Mouse (Mus musculus): Measurements from ENCODE around the gene Kif21a. TPM values are rescaled to one million over a fixed set of nuclear protein-coding genes. Genes with fewer than 3 reads are reported as not detected.

The Kif21a gene
- polyA plus RNA-seq, 1 experiment from 2014 or later, result 17.2 TPM

DNA sequence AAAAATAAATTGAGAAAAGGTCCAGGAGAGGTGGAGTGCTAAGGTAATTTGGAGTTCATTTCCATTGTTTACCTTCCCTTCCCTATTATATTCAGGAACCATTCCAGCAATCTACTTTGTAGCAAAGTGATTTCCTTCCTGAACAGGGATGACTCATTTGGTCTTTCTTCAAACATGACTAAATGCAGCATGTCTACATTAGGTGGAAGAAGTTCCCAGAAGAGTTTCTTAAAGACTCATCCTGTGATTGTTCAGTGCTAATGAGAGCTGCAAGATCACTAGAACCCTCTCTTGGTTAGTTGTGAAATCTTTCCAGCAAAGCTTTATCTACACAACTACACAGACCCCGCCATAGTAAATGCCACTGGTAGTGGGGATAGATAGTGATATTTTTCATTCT is 22.7 kb upstream of the Kif21a start:
- DNase-seq (ENCODE audit: low spot score), result no peak
- Histone ChIP-seq H3K9ac (ENCODE audit: low read length) (no peak overlapping the region), H3K4me2 (replicated peaks; ENCODE audit: low read depth) (no peak overlapping the region), H3K27ac (replicated peaks) (no peak overlapping the region), H3K9me3 (ENCODE audit: control insufficient read depth, low read length) (no peaks in the 10 kb centered on the region), H3K4me3 (ENCODE audit: low read depth, low read length) (no peak overlapping the region), H3K36me3 (ENCODE audit: control insufficient read depth, insufficient read depth, low read length) (no peaks in the 10 kb centered on the region), H3K4me1 (replicated peaks; ENCODE audit: control insufficient read depth, insufficient read depth) (no peaks in the 10 kb centered on the region), H3K27me3 (ENCODE audit: control insufficient read depth, insufficient read depth, low read length) (no peaks in the 10 kb centered on the region)
- 80% methylated on average over 1 of the region's 1 CpGs for WGBS
- no peak for TF ChIP-seq CTCF (IDR thresholded peaks at IDR 0.05; ENCODE audit: low read depth)
- no peak for TF ChIP-seq EP300 (optimal IDR thresholded peaks at IDR 0.05)
- no peak for ATAC-seq (ENCODE audit: low FRiP score, low TSS enrichment)

DNA sequence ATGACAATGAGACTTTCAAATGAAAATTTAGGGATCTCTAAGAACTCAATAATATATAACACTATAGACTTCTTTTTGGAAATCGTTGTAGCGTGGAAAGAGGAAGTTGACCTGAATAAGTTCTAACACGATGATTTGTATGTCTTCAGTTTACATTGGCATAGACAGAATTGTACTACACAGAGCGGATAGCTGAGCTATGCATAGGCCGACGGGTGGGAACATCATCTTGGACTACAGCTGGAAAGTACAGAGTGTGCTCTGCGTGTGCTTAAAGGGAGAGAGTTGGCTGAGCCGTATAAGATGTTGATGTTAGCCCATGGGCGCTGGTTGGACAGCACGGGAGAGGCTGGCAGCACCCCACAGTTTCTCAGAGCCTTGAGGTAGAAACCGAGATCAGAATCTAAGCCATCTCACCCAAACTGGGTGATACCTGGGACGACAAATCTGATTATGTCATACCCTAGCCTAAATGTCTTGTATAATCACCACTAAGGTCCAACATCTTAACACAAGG is 14.6 kb upstream of the Kif21a start:
- 49% methylated on average over 12 of the region's 12 CpGs for WGBS
- TF ChIP-seq EP300 (optimal IDR thresholded peaks at IDR 0.05) (no peak), CTCF (IDR thresholded peaks at IDR 0.05; ENCODE audit: low read depth) (no peak)
- H3K27me3 ChIP-seq (ENCODE audit: control insufficient read depth, insufficient read depth, low read length), result no peaks in the 10 kb centered on the region
- H3K4me2 ChIP-seq (replicated peaks; ENCODE audit: low read depth), result no peak overlapping the region
- no peaks in the 10 kb centered on the region for H3K9me3 ChIP-seq (ENCODE audit: control insufficient read depth, low read length)
- ATAC-seq (ENCODE audit: low FRiP score, low TSS enrichment) (peak; percentile 47; the same call in 1 of the 2 replicates), DNase-seq (ENCODE audit: low spot score) (no peak)
- H3K4me1 ChIP-seq (replicated peaks; ENCODE audit: control insufficient read depth, insufficient read depth), result no peaks in the 10 kb centered on the region
- H3K9ac ChIP-seq (ENCODE audit: low read length), result no peak overlapping the region
- H3K4me3 ChIP-seq (ENCODE audit: low read depth, low read length), result no peak overlapping the region
- peak overlapping the region; percentile 45; the same call in 1 of the 2 replicates for H3K27ac ChIP-seq (replicated peaks)
- no peaks in the 10 kb centered on the region for H3K36me3 ChIP-seq (ENCODE audit: control insufficient read depth, insufficient read depth, low read length)

DNA sequence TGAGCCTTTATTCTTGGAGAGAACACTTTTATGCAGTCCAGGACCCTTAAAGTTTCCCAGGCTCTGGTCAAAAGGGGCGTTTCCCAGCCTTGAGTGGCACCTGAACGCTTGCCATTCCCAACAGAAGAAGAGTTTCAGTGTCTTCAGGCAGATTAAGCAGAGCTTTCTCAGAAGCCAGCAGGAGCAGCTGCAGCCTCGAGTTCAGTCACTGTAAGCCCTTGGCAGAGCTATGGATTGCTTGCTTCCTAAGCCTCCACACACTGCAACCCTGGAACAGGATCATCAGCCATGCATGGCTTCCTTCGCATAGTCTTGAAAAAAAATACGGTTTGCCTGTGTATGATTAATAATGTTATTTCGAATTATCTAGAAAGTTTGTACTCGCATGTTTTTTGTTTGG is 14.1 kb upstream of the Kif21a start:
- DNase-seq (ENCODE audit: low spot score) (no peak), ATAC-seq (ENCODE audit: low FRiP score, low TSS enrichment) (no peak; the same call in 1 of the 2 replicates)
- Histone ChIP-seq H3K27ac (replicated peaks) (no peak overlapping the region), H3K36me3 (ENCODE audit: control insufficient read depth, insufficient read depth, low read length) (no peaks in the 10 kb centered on the region), H3K27me3 (ENCODE audit: control insufficient read depth, insufficient read depth, low read length) (no peaks in the 10 kb centered on the region), H3K4me1 (replicated peaks; ENCODE audit: control insufficient read depth, insufficient read depth) (no peaks in the 10 kb centered on the region), H3K9me3 (ENCODE audit: control insufficient read depth, low read length) (no peaks in the 10 kb centered on the region), H3K9ac (ENCODE audit: low read length) (no peak overlapping the region), H3K4me3 (ENCODE audit: low read depth, low read length) (no peak overlapping the region), H3K4me2 (replicated peaks; ENCODE audit: low read depth) (no peak overlapping the region)
- WGBS, result 53% methylated on average over 7 of the region's 7 CpGs
- TF ChIP-seq CTCF (IDR thresholded peaks at IDR 0.05; ENCODE audit: low read depth) (no peak), EP300 (optimal IDR thresholded peaks at IDR 0.05) (no peak)

GRCm38 (mm10) chr15:91056866-91057342 is 7.2 kb upstream of the Kif21a start:
- Histone ChIP-seq H3K9ac (ENCODE audit: low read length) (no peak overlapping the region), H3K9me3 (ENCODE audit: control insufficient read depth, low read length) (no peaks in the 10 kb centered on the region), H3K27me3 (ENCODE audit: control insufficient read depth, insufficient read depth, low read length) (no peaks in the 10 kb centered on the region), H3K4me2 (replicated peaks; ENCODE audit: low read depth) (no peak overlapping the region), H3K4me1 (replicated peaks; ENCODE audit: control insufficient read depth, insufficient read depth) (no peaks in the 10 kb centered on the region), H3K4me3 (ENCODE audit: low read depth, low read length) (no peak overlapping the region), H3K27ac (replicated peaks) (no peak overlapping the region), H3K36me3 (ENCODE audit: control insufficient read depth, insufficient read depth, low read length) (no peaks in the 10 kb centered on the region)
- DNase-seq (ENCODE audit: low spot score) (no peak), ATAC-seq (ENCODE audit: low FRiP score, low TSS enrichment) (no peak)
- 59% methylated on average over 3 of the region's 3 CpGs for WGBS
- TF ChIP-seq EP300 (optimal IDR thresholded peaks at IDR 0.05) (no peak), CTCF (IDR thresholded peaks at IDR 0.05; ENCODE audit: low read depth) (no peak)

- H3K4me3 ChIP-seq (ENCODE audit: low read depth, low read length), result no peak overlapping the region
- H3K36me3 ChIP-seq (ENCODE audit: control insufficient read depth, insufficient read depth, low read length), result no peaks in the 10 kb centered on the region
- WGBS, result 50% methylated on average over 5 of the region's 5 CpGs
- H3K9me3 ChIP-seq (ENCODE audit: control insufficient read depth, low read length), result no peaks in the 10 kb centered on the region
- H3K9ac ChIP-seq (ENCODE audit: low read length), result no peak overlapping the region
- H3K27me3 ChIP-seq (ENCODE audit: control insufficient read depth, insufficient read depth, low read length), result no peaks in the 10 kb centered on the region
- ATAC-seq (ENCODE audit: low FRiP score, low TSS enrichment), result no peak
- H3K27ac ChIP-seq (replicated peaks), result no peak overlapping the region
- TF ChIP-seq EP300 (optimal IDR thresholded peaks at IDR 0.05) (no peak), CTCF (IDR thresholded peaks at IDR 0.05; ENCODE audit: low read depth) (no peak)
- H3K4me2 ChIP-seq (replicated peaks; ENCODE audit: low read depth), result no peak overlapping the region
- H3K4me1 ChIP-seq (replicated peaks; ENCODE audit: control insufficient read depth, insufficient read depth), result no peaks in the 10 kb centered on the region
- DNase-seq (ENCODE audit: low spot score), result no peak
These were observed 6.6 kb upstream of the Kif21a start for GRCm38 (mm10) chr15:91056176-91056865.

DNA sequence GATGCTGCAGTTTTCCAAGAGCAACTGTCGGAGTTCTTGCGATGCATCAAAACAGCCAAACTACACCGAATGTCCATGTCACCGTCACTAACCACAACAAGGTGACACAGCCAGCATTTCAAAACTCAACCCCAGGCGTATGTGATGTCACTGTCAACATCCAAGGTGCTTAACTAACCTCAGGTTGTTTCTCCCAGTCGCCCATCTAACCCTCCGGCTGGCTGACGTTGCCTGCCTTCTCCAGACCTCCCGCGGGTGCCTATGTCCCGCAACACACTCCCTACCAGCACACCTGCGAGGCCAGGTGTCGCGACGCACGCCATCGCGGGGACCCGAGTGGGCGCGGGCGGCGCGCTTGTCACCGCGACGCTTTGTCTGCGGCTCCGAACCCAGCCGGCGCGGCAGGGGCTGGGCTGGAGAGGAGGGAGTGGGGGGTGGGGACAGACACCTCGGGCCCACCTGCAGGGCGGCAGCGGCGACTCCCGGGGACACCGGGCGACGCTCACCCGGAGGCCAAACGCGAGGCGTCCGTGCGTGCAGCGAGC is 725 bp downstream of the Kif21a start:
- H3K9ac ChIP-seq (ENCODE audit: low read length), result peak overlapping the region; percentile 84
- peak overlapping the region; percentile 92 for H3K27ac ChIP-seq (replicated peaks)
- no peaks in the 10 kb centered on the region for H3K9me3 ChIP-seq (ENCODE audit: control insufficient read depth, low read length)
- H3K4me1 ChIP-seq (replicated peaks; ENCODE audit: control insufficient read depth, insufficient read depth), result no peaks in the 10 kb centered on the region
- WGBS, result under 1% methylated on average over 39 of the region's 47 CpGs
- peak overlapping the region; percentile 96 for H3K4me2 ChIP-seq (replicated peaks; ENCODE audit: low read depth)
- H3K4me3 ChIP-seq (ENCODE audit: low read depth, low read length), result peak overlapping the region; percentile 91
- no peak for TF ChIP-seq EP300 (optimal IDR thresholded peaks at IDR 0.05)
- no peak for TF ChIP-seq CTCF (IDR thresholded peaks at IDR 0.05; ENCODE audit: low read depth)
- ATAC-seq (ENCODE audit: low FRiP score, low TSS enrichment), result no peak; the same call in 1 of the 2 replicates
- no peaks in the 10 kb centered on the region for H3K36me3 ChIP-seq (ENCODE audit: control insufficient read depth, insufficient read depth, low read length)
- H3K27me3 ChIP-seq (ENCODE audit: control insufficient read depth, insufficient read depth, low read length), result no peaks in the 10 kb centered on the region
- DNase-seq (ENCODE audit: low spot score), result no peak
